Comparison of ENCODE assay signal across 8 mouse cellular contexts in genomic region chr6:85451664-85452410, GRCm38 (mm10). TPM values are rescaled to one million over a fixed set of nuclear protein-coding genes. Genes with fewer than 3 reads are reported as not detected.
A peak's percentile ranks its signal among the peaks of the same experiment; 100 is the strongest.
DNase-seq lines count a peak whose midpoint lies in the region; ATAC-seq lines count a peak whose summit lies in the region.

Gene Pradc1 (minus strand): TSS chr6:85451970.

- peaks cover 35% of the 10 kb centered on the region for H3K4me1 ChIP-seq in hindbrain, embryonic 14.5 days (replicated peaks; ENCODE audit: control insufficient read depth, insufficient read depth, low read length)

- H3K36me3 ChIP-seq in hindbrain, embryonic 14.5 days (replicated peaks; ENCODE audit: control insufficient read depth, insufficient read depth) = 0 out of 2 replicates have a peak, but pooled peaks cover 11% of the 10 kb centered on the region

- no peaks in the 10 kb centered on the region for H3K9me3 ChIP-seq in hindbrain, embryonic 14.5 days (ENCODE audit: control insufficient read depth, low read length)

- WGBS in hindbrain, embryonic 14.5 days = under 1% methylated on average over 54 of the region's 54 CpGs

- H3K27ac ChIP-seq in hindbrain, embryonic 14.5 days = peak within 1 kb of the TSS; percentile 92

- peak within 1 kb of the TSS; percentile 89 for H3K9ac ChIP-seq in hindbrain, embryonic 14.5 days

- peak within 1 kb of the TSS; percentile 70 for H3K4me3 ChIP-seq in hindbrain, embryonic 14.5 days (replicated peaks; ENCODE audit: low read length)

- peak; percentile 99 for DNase-seq in R1 (ENCODE audit: low read depth, low spot score)
- DNase-seq in cerebellum, postnatal 25 days = peak; percentile 97 to 98
- peak; percentile 97 to 98 for DNase-seq in frontal cortex, postnatal 25 days (ENCODE audit: low spot score in 2 of 2)
- DNase-seq in hindbrain, embryonic 14.5 days (ENCODE audit: low spot score) = peak; percentile 99
- DNase-seq in layer of hippocampus, postnatal 36 days = peak; percentile 98 to 99
- DNase-seq in lung, postnatal 36 days = peak; percentile 99
- DNase-seq in retina, postnatal 1 day = peak; percentile 99
- peak; percentile 97 for DNase-seq in urinary bladder, adult 18-20 months (ENCODE audit: low spot score in 2 of 2)

- no peaks in the 10 kb centered on the region for H3K27me3 ChIP-seq in hindbrain, embryonic 14.5 days (ENCODE audit: control insufficient read depth, insufficient read depth, low read length)

- ATAC-seq in hindbrain, embryonic 14.5 days (ENCODE audit: low FRiP score) = peak; percentile 91

- H3K4me2 ChIP-seq in hindbrain, embryonic 14.5 days (replicated peaks) = peak within 1 kb of the TSS; percentile 97

RNA-seq across cellular contexts. Expression of gene Pradc1, which starts in this region (rescaled TPM):
- polyA plus RNA-seq in hindbrain, embryonic 14.5 days (2014; fragmentation: Nextera tagmentation; extraction: Ambion mirVana) = 18.0 and 21.5 TPM in 2 replicates
- 10 to 100 TPM; 14.1 to 16.0 TPM for total RNA-seq in layer of hippocampus, postnatal 36 days (2021)

Comparison
In these comparisons a context has a peak if more than half of its experiments do, and no peak if none do; other contexts are left out.
1. Peak in every context shown above with its lines: DNase-seq, ATAC-seq, H3K4me3 ChIP-seq and H3K27ac ChIP-seq.